Mouse (Mus musculus): ENCODE measurements around the gene Lkaaear1. TPM values are rescaled to one million over a fixed set of nuclear protein-coding genes. Genes with fewer than 3 reads are reported as not detected.

Lkaaear1 gene
- total RNA-seq (2014; fragmentation: Nextera tagmentation) = not detected in 2 replicates
- not detected in 2 replicates for total RNA-seq (2017)

DNA sequence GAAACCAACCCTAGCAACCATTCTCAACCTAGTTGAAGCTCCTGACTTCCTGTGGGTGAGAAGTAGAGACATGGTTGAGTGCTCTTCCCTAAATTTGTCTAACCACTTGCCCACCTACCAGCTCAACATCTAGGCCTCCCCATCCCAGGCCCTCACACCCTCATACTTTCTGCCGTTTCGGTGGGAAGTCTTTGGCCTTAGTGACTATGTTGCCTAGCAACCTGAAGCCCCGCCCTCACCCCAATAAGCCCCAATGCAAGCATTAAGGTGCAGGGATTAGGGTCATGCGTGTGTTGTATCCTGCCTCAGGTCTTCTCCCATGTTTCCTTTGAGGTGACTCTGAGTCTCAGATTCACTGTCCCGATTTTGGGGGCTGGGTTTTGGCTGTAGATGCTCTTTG lies at the start of gene Lkaaear1:
Gene Lkaaear1, minus strand, starts transcription at position 202 of the 400 bp plus-strand sequence.
- no peak for ATAC-seq (replicated peaks; ENCODE audit: low FRiP score, low TSS enrichment, poor library complexity, severe bottlenecking)

DNA sequence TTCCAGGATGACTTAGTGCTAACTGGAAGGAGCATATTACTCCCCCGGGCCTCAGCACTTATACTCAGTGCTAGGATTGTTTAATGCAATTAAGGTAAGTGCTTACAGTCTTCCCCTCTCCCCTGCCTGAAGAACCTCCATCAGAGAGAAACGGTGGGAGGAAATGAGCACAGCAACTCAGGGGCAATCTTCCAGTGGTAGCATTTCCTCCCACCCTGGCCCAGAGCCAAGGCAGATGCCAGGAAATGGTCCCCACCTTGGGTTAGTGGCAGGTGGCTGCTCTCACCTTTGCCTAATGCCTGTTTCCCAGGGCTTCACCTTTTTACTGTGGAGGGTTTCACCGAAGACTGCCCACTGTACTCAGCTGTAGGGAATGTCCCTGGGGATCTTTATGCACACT lies 31.8 kb upstream of the Lkaaear1 start:
- no peak for ATAC-seq (replicated peaks; ENCODE audit: low FRiP score, low TSS enrichment, poor library complexity, severe bottlenecking)

DNA sequence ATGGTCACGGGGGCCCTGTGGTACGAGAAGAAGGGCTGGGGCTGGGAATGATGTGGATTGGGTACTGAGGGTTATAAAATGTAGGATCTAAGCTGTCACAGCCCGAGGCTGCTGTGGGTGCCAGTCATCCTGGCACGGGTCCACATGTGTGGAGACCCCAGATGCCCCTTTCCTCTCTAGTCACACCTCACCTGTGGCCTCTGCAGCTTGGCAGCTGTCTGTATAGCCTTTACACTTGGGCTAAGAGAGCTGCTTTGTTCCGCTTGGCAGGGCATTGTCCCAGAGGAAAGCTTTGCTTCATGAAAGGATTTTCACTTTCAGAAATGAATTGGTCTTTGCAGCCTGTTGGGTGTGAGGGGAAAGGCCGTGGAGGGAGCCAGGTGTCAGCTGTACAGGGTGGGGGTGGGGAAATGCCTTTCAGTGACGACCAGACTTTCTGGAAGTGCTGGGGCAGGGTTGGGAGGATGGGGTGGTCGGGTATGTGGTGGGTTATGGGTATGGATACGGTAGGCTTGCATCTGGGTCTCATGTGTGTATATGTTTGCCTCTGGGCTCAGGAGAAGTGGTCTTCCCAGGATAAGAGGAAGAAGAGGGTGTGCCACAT lies 29.5 kb upstream of the Lkaaear1 start:
- no peak for ATAC-seq (replicated peaks; ENCODE audit: low FRiP score, low TSS enrichment, poor library complexity, severe bottlenecking)

DNA sequence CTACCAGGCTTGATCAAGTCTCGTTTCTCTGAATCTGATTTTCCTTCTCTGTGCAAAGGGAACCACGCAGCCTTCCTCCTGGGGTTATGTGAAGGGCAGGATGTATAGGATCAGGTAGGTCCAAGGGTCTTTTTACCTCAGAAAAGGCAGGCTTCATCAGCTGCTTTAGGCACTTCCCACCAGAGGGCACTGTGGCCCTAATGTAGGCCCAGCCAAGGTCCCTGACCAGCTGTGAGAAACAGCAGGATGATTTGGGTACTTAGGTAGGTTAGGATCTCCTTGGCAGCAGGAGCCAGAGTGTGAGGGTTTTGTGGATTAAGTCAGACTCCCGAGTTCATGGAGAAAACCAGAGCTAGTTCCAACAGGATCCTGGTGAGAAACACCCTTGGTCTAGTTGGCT lies 24.0 kb upstream of the Lkaaear1 start:
- ATAC-seq (replicated peaks; ENCODE audit: low FRiP score, low TSS enrichment, poor library complexity, severe bottlenecking) = peak; percentile 80

DNA sequence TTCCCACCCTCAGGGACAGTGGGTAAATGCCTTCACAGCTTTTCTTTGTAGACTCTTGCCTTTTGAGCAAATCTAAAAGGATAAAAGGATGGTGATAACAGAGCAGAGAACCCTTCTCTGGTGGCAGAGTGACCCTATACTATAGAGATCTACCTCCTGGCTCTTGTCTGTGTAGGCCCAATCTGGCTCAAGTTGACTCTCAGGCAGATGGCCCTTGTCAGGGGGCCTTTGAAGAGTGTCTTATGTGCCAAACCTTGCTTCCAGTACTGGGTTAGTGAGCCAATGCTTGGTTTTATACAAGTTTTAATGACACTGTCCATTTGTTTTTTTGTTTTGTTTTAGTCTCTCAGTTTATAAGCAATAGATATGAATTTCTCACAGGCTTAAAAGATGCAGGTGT lies 23.0 kb upstream of the Lkaaear1 start:
- ATAC-seq (replicated peaks; ENCODE audit: low FRiP score, low TSS enrichment, poor library complexity, severe bottlenecking) = no peak

DNA sequence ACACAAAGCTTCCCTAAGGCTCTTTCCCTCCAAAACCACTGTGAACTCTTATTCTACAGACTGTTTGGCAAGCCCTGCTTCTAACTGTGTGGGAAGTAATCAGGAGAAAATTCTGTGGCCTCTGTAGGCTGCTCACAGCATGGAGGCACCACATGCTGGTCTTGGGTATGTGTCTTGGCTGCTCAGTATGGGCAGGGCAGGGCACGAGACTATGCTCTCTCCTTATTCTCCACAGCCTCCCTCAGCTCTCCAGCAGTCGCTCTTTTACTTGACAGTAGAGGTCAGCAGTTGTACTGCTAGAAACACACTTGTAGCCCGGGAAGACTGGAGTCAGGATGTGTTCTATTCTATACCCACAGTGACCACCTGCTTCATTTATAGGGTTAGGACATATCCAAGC lies 21.8 kb upstream of the Lkaaear1 start:
- no peak for ATAC-seq (replicated peaks; ENCODE audit: low FRiP score, low TSS enrichment, poor library complexity, severe bottlenecking)

DNA sequence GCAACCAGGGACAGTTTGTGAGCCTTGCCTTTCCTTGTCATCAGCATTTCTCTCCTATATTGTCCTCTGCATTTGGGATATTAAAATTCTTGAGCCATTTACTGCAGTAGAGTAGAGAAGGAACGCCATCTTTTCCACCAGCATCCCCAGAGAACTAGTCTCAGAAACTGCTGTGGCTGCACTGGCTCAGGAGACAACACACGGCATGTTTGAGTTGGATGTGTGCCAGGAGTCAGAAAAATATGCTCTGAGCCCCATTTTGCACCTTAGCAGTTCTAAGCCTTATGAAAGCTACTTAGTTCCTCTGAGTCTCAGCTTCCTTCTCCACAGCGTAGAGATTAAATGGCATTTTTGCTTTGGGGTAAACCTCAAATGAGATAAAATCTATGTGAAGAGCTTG lies 18.7 kb upstream of the Lkaaear1 start:
- ATAC-seq (replicated peaks; ENCODE audit: low FRiP score, low TSS enrichment, poor library complexity, severe bottlenecking) = no peak

DNA sequence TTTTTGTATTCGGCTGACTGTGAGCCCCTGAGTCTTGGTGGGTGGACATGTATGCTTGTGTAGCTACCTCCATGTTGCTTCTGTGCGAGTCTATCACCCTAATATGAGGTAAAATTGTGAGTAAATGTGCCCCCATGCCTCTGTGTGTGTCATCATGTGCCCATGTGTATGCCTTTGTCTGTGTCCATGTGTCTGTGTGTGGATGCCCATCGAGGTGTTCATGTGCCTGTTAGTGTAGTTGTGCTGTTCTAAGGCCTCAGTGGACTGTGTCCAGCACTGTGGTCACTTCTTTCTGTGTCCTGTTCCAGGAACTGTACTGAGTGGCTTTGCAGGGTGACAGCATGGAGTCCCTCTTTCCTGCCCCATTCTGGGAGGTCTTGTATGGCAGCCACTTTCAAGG lies 17.1 kb upstream of the Lkaaear1 start:
- ATAC-seq (replicated peaks; ENCODE audit: low FRiP score, low TSS enrichment, poor library complexity, severe bottlenecking) = no peak

DNA sequence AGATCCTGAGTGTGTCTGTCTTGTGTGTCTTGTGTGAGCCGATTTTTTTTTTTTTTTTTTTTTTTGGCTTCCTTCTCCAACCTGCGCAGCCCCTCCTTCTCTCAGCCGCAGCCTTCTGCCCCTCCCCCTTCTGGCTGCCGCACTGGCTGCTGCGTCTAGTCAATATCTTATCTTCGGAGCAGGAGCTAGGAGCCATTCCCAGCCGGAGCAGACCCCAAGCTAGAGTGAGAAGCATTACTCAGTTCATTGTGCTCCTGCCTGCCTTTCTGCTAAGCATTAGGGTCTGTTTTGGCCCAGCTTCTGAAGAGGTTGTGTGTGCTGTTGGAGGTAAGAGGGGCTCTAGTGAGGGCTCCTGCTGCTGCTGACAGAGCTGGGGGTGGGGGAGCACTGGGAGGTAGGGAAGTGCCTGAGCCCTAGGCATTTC lies 16.7 kb upstream of the Lkaaear1 start, which contains the start of gene Oprl1:
Gene Oprl1, plus strand, starts transcription at position 114 of the 424 bp plus-strand sequence.
- ATAC-seq (replicated peaks; ENCODE audit: low FRiP score, low TSS enrichment, poor library complexity, severe bottlenecking) = peak; percentile 69

DNA sequence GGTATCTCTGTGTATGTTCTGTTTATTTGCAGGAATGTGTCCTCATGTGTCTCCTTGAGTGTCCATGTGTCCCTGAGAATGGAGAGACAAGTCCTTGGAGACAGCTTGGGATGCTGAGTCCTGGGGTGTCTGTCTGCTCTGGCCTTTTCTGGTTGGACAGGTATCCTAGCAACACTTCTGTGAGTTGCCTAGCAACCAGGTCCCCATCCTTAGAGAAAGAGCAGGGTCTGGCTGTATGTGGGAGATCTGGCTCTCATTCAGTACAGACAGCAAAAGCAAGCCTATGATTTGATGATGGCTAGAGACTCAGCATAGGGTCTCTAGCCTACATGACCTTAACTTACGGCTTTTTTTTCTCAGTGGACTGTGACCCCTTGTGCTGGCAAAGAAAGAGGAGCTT lies 15.5 kb upstream of the Lkaaear1 start:
- no peak for ATAC-seq (replicated peaks; ENCODE audit: low FRiP score, low TSS enrichment, poor library complexity, severe bottlenecking)

DNA sequence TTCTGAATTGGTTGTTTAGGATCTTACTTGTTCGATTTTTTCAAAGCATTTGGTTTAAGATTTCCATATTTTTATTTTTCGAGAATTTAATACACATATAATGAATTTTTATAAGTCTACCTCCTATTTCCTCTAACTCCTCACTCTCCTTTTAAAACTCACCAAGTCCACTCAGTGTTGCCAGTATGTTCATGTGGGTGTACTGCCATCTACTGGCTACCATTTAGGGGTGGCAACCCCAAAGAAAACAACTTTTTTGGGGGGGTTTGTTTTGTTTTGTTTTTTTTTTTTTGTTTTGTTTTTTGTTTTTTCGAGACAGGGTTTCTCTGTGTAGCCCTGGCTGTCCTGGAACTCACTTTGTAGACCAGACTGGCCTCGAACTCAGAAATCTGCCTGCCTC lies 8.4 kb upstream of the Lkaaear1 start:
- ATAC-seq (replicated peaks; ENCODE audit: low FRiP score, low TSS enrichment, poor library complexity, severe bottlenecking) = peak; percentile 71; the same call in 1 of the 2 replicates

DNA sequence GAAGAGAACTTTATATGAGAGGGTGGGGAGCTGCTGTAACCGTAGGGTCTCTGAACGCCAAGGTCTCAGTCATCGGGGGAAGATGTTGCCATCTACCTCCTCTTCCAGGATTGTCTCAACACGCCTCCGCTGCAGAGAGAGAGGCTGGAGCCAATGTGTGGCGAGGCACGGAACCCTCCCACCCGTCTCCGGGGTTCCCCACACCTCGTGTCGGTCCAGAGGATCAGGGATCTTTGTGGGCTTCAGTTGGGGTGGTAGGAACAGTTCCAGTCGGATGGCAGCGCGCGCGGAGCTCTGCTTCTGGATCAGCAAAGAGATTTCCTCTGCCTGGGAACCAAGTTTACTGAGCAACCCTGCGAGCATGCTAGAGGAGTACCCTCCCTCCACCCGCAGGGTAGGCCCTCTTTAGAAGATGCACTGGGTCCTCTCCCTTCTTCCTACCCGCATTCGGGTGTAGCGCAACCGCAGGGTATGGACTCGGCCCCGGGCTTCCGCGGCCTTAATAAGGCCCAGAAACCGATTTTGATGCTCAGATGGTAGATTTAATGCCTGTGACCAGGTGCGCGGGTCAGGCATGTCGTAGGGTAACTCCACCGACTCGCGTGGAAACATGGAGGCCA lies 1.3 kb downstream of the Lkaaear1 start:
- no peak for ATAC-seq (replicated peaks; ENCODE audit: low FRiP score, low TSS enrichment, poor library complexity, severe bottlenecking)

DNA sequence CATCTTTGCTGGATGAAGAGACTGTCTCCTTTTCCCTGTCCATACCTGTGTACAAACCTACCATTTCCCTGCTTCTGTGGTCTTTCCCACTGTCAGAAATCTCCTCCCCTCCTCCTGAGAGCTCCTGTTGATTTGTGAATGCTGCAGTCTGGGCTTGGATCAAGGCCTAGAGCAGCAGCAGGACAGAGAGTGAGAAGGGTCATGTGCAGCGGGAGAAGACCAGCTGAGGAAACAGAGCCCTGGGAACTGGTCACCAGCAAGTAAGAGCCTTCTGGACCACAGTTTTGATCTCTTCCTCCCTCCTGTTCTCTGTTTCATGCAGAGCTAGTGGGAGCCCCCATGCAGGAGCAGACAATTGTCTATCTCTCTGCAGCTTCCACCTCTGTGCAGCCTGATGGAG lies 2.5 kb downstream of the Lkaaear1 start:
- ATAC-seq (replicated peaks; ENCODE audit: low FRiP score, low TSS enrichment, poor library complexity, severe bottlenecking) = no peak

DNA sequence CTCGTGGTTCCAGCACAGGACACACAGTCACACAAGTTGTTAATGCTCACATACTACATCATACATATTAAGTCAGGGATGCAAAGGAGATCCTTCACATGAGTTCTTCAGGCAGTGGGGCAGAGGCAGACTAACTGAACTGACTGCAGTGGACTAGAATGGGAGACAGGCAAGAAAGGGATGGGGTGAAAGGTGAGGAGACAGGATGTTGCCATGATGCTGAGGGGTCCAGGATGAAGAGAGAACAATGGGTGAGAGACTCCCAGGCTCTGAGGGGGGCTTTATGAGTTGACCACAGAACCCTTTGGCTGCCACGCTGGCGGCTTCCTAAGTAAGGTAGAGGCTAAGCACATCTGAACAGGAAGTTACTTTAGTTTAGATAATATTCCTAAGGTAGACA lies 3.7 kb downstream of the Lkaaear1 start:
- ATAC-seq (replicated peaks; ENCODE audit: low FRiP score, low TSS enrichment, poor library complexity, severe bottlenecking) = no peak

DNA sequence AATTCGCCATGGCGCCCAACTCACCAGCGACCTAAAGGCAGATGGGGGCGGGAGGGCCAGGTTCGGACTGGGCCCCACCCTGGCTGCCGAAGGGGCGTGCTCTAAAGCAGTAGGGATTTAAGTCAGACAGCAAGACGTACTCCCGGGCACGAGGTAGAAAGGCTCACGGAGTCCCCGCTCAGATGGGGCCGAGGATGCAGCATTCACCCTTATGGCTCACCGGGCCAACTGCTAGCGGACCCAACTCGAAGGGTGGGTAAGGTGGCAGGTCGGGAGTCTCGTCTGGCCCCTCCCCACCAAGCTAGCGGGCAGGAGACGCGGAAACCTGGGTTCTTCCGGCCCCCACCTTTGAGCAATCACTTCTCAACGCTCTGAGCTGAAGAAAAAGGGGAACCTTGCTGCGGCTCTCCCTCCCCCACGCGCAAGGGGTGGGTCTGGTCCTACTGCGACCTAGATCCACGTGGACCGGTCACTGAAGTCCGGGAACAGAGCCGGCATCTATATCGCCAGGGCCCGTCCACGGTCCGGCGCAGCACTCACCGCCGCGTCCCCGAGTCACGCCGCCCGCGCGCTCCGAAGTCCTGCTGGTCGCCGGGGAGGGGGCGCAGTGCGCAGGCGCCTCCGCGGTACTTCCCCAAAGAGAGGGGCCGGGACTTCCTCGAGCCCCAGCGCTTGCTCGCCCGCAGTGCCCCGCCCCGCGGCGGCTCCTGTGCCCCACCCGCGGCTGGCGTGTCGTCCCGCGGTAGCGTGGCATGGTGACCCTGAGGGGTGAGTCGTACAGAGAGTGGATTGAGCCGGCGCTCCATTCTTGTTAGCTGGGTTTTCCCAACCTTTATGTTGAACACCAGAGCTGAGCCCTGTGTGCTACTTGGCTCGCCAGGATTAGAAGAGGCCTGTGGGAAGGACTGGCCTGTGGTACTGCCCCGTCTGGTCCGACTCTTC lies 4.6 kb downstream of the Lkaaear1 start, which contains the start of gene Rgs19:
Gene Rgs19, minus strand, starts transcription at position 639 of the 942 bp plus-strand sequence.
- peak; percentile 62 for ATAC-seq (replicated peaks; ENCODE audit: low FRiP score, low TSS enrichment, poor library complexity, severe bottlenecking)

DNA sequence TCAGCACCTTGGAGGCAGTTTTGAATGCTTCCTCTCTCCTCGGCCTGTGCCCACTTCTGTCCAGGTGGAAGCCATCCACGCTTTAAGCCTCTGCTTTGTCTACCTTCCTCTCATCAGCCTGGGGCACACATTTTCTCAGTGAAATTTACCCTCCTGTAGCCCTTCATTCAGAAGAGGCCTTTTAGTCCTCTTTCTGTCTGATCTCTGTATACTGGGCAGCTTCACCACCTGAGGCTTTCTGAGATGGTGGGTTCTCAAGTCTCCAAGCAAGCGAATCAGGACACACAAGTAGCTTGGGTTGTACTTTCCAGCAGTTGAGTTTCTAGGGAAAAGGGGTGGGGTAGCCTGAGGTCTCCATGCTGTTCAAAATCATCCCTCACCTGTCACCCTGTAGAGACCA lies 5.9 kb downstream of the Lkaaear1 start:
- ATAC-seq (replicated peaks; ENCODE audit: low FRiP score, low TSS enrichment, poor library complexity, severe bottlenecking) = no peak

DNA sequence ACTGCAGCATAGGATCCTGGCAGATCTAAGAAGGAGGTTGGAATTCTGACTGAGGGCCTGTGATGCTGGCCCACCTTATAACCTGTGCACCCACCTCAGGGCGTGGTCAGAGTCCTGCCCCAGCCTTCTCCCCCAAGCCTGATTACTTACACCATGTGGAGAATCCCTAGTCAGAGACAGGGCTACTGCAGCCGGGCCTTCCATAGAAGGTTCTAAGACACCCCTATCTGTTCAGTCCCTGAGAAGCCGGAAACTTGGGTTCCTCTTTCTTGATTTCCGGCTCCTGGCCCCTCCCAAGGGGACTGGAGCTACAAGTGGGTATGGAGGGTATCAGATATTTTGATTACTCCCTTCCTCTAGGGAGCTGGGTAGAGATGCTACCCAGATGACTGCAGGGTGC lies 6.7 kb downstream of the Lkaaear1 start:
- ATAC-seq (replicated peaks; ENCODE audit: low FRiP score, low TSS enrichment, poor library complexity, severe bottlenecking) = 0 out of 2 replicates have a peak, but pooled peaks have one; percentile 13

DNA sequence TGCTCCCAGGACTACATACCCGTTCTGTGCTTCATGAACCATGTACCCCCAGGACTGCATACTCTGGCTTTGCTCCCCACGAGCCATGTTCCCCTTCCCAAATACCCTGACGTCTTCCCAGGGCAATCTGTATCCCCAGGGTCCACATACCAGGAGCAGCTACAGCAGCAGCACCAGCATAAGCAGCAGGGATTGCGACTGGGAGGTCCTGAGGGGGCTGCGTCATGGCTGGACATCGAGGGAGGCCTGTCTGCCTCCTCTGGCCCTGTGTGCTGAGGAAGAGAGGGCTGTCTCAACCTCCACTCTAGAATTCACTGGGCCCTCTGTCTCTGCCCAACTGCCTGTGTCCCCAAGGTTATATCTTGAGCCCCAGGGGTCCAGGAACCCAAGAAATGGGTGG lies 7.2 kb downstream of the Lkaaear1 start:
- ATAC-seq (replicated peaks; ENCODE audit: low FRiP score, low TSS enrichment, poor library complexity, severe bottlenecking) = no peak

DNA sequence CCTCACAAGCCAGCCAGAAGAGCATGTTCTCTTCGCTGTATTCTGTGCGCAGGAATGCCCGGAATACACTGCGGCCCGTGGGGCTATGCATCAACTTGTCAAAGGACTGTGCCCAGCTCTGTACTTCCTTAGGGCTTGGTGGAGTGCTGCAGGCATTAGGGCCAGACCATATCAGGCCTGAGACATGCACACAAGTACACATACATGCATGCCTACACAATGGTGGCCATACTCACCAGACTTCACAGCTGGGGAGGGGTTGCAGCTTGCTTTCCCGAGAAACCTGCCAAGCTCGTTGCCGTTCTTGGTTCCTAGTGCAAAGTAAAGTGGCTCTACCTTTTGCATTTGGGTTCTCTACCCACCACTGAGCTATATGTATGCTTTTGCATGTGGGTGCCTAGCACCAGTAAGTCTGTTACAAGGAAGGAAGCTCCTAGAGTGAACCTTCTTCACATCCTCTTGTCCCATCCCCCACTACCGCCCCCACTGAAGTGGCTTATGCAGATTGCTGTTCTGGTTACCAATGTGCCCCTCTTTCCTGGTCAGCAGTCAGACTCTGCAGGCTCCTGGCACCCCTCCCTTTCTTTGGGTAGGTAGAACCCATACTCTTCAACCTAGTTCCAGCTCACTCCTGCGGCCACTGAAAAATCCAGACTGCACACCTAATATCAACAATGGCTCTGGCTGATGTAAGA lies 8.6 kb downstream of the Lkaaear1 start:
- ATAC-seq (replicated peaks; ENCODE audit: low FRiP score, low TSS enrichment, poor library complexity, severe bottlenecking) = no peak

DNA sequence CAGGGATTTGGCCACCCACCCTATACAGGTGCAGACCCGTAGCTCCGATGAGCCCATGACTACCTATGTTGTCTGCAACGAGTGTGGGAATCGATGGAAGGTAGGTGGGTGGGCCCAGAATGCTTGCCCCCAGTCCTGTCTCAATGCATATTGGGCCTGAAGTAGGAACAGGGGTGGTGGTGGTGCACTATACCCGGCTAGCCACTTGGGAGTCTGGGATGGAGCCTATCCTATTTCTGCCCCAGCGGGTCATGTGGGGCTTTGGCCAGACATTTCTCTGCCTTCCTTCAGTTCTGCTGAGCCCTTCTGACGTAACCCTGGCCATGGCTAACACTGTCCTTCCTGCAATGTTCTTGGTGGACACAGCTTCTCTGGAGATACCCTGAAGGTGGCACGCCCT lies 10.7 kb downstream of the Lkaaear1 start:
- ATAC-seq (replicated peaks; ENCODE audit: low FRiP score, low TSS enrichment, poor library complexity, severe bottlenecking) = no peak
